Mouse (Mus musculus): ENCODE measurements at regions not wholly inside any gene's neighbourhood (a gene's known extent, or its start where the extent isn't known, plus 50 kb on each side); places are given as distances from the start of the nearest gene placed in this dataset.
A peak's percentile ranks its signal among the peaks of the same experiment; 100 is the strongest.

- H3K36me3 ChIP-seq (ENCODE audit: control insufficient read depth, insufficient read depth, low read length): no peaks in the 10 kb centered on the region
- peak overlapping the region; percentile 9 to 11; a peak in 1 of 4 replicates for H3K4me3 ChIP-seq (ENCODE audit: control insufficient read depth in 1 of 2, insufficient read depth in 1 of 2, low read depth in 1 of 2, low read length in 2 of 2)
- WGBS: 30% methylated on average over 9 of the region's 9 CpGs
- H3K4me2 ChIP-seq (ENCODE audit: low read length): peak overlapping the region; percentile 50
- H3K9me3 ChIP-seq (ENCODE audit: control insufficient read depth, low read length): no peaks in the 10 kb centered on the region
- H3K4me1 ChIP-seq (ENCODE audit: control insufficient read depth in 2 of 2, insufficient read depth in 2 of 2, low read length in 2 of 2): no peaks in the 10 kb centered on the region
- H3K27ac ChIP-seq (replicated peaks in 1 of 2; ENCODE audit: control insufficient read depth in 1 of 2, insufficient read depth in 1 of 2, low read depth in 2 of 2, low read length in 2 of 2): no peak overlapping the region
- H3K27me3 ChIP-seq (ENCODE audit: control insufficient read depth, insufficient read depth, low read length): no peaks in the 10 kb centered on the region
- H3K9ac ChIP-seq (ENCODE audit: low read length): no peak overlapping the region
- no peak; the same call in 1 of the 2 replicates for ATAC-seq (ENCODE audit: insufficient number of reproducible peaks, insufficient read depth, low FRiP score, low read depth)
Observed at GRCm38 (mm10) chr15:51289916-51290315, 2594.8 kb upstream of the Gm7489 start.

- Histone ChIP-seq H3K4me3 (ENCODE audit: control insufficient read depth in 1 of 2, insufficient read depth in 1 of 2, low read depth in 1 of 2, low read length in 2 of 2) (no peak overlapping the region), H3K9me3 (ENCODE audit: control insufficient read depth, low read length) (no peaks in the 10 kb centered on the region), H3K27me3 (ENCODE audit: control insufficient read depth, insufficient read depth, low read length) (no peaks in the 10 kb centered on the region), H3K4me1 (ENCODE audit: control insufficient read depth in 2 of 2, insufficient read depth in 2 of 2, low read length in 2 of 2) (no peaks in the 10 kb centered on the region), H3K36me3 (ENCODE audit: control insufficient read depth, insufficient read depth, low read length) (no peaks in the 10 kb centered on the region), H3K27ac (replicated peaks in 1 of 2; ENCODE audit: control insufficient read depth in 1 of 2, insufficient read depth in 1 of 2, low read depth in 2 of 2, low read length in 2 of 2) (no peak overlapping the region), H3K9ac (ENCODE audit: low read length) (no peak overlapping the region), H3K4me2 (ENCODE audit: low read length) (no peak overlapping the region)
- ATAC-seq (ENCODE audit: insufficient number of reproducible peaks, insufficient read depth, low FRiP score, low read depth): no peak
- WGBS: 94% methylated on average over 6 of the region's 6 CpGs
Observed at GRCm38 (mm10) chr15:51291183-51291582, 2593.5 kb upstream of the Gm7489 start.

- no peak overlapping the region for H3K4me3 ChIP-seq (ENCODE audit: control insufficient read depth in 1 of 2, insufficient read depth in 1 of 2, low read depth in 1 of 2, low read length in 2 of 2)
- H3K36me3 ChIP-seq (ENCODE audit: control insufficient read depth, insufficient read depth, low read length): no peaks in the 10 kb centered on the region
- no peaks in the 10 kb centered on the region for H3K9me3 ChIP-seq (ENCODE audit: control insufficient read depth, low read length)
- no peaks in the 10 kb centered on the region for H3K4me1 ChIP-seq (ENCODE audit: control insufficient read depth in 2 of 2, insufficient read depth in 2 of 2, low read length in 2 of 2)
- H3K27ac ChIP-seq (replicated peaks in 1 of 2; ENCODE audit: control insufficient read depth in 1 of 2, insufficient read depth in 1 of 2, low read depth in 2 of 2, low read length in 2 of 2): no peak overlapping the region
- no peak overlapping the region for H3K4me2 ChIP-seq (ENCODE audit: low read length)
- H3K9ac ChIP-seq (ENCODE audit: low read length): no peak overlapping the region
- ATAC-seq (ENCODE audit: insufficient number of reproducible peaks, insufficient read depth, low FRiP score, low read depth): no peak
- H3K27me3 ChIP-seq (ENCODE audit: control insufficient read depth, insufficient read depth, low read length): no peaks in the 10 kb centered on the region
Observed at GRCm38 (mm10) chr15:51296841-51297240, 2587.9 kb upstream of the Gm7489 start.

GRCm38 (mm10) chr15:51318072-51318471, 2566.6 kb upstream of the Gm7489 start:
- no peaks in the 10 kb centered on the region for H3K4me1 ChIP-seq (ENCODE audit: control insufficient read depth in 2 of 2, insufficient read depth in 2 of 2, low read length in 2 of 2)
- WGBS: 77% methylated on average over 1 of the region's 1 CpGs

GRCm38 (mm10) chr15:51318760-51319159, 2565.9 kb upstream of the Gm7489 start:
- Histone ChIP-seq H3K27me3 (ENCODE audit: control insufficient read depth, insufficient read depth, low read length) (0 out of 2 replicates have a peak, but pooled peaks cover 4% of the 10 kb centered on the region), H3K4me2 (ENCODE audit: low read length) (no peak overlapping the region), H3K4me1 (ENCODE audit: control insufficient read depth in 2 of 2, insufficient read depth in 2 of 2, low read length in 2 of 2) (no peaks in the 10 kb centered on the region), H3K9me3 (ENCODE audit: control insufficient read depth, low read length) (no peaks in the 10 kb centered on the region), H3K27ac (replicated peaks in 1 of 2; ENCODE audit: control insufficient read depth in 1 of 2, insufficient read depth in 1 of 2, low read depth in 2 of 2, low read length in 2 of 2) (no peak overlapping the region), H3K4me3 (ENCODE audit: control insufficient read depth in 1 of 2, insufficient read depth in 1 of 2, low read depth in 1 of 2, low read length in 2 of 2) (no peak overlapping the region), H3K36me3 (ENCODE audit: control insufficient read depth, insufficient read depth, low read length) (no peaks in the 10 kb centered on the region), H3K9ac (ENCODE audit: low read length) (no peak overlapping the region)
- WGBS: 84% methylated on average over 2 of the region's 2 CpGs
- no peak for ATAC-seq (ENCODE audit: insufficient number of reproducible peaks, insufficient read depth, low FRiP score, low read depth)

More at GRCm38 (mm10) chr15:51318072-51318471, 2566.6 kb upstream of the Gm7489 start:
- no peak overlapping the region for H3K4me2 ChIP-seq (ENCODE audit: low read length)
- 0 out of 2 replicates have a peak, but pooled peaks cover 4% of the 10 kb centered on the region for H3K27me3 ChIP-seq (ENCODE audit: control insufficient read depth, insufficient read depth, low read length)
- no peak overlapping the region for H3K27ac ChIP-seq (replicated peaks in 1 of 2; ENCODE audit: control insufficient read depth in 1 of 2, insufficient read depth in 1 of 2, low read depth in 2 of 2, low read length in 2 of 2)
- no peaks in the 10 kb centered on the region for H3K36me3 ChIP-seq (ENCODE audit: control insufficient read depth, insufficient read depth, low read length)
- H3K9ac ChIP-seq (ENCODE audit: low read length): no peak overlapping the region
- ATAC-seq (ENCODE audit: insufficient number of reproducible peaks, insufficient read depth, low FRiP score, low read depth): no peak
- no peaks in the 10 kb centered on the region for H3K9me3 ChIP-seq (ENCODE audit: control insufficient read depth, low read length)
- no peak overlapping the region for H3K4me3 ChIP-seq (ENCODE audit: control insufficient read depth in 1 of 2, insufficient read depth in 1 of 2, low read depth in 1 of 2, low read length in 2 of 2)

- H3K27ac ChIP-seq (replicated peaks in 1 of 2; ENCODE audit: control insufficient read depth in 1 of 2, insufficient read depth in 1 of 2, low read depth in 2 of 2, low read length in 2 of 2): no peak overlapping the region
- no peak overlapping the region for H3K4me3 ChIP-seq (ENCODE audit: control insufficient read depth in 1 of 2, insufficient read depth in 1 of 2, low read depth in 1 of 2, low read length in 2 of 2)
- no peak for ATAC-seq (ENCODE audit: insufficient number of reproducible peaks, insufficient read depth, low FRiP score, low read depth)
- WGBS: 72% methylated on average over 10 of the region's 10 CpGs
- H3K9ac ChIP-seq (ENCODE audit: low read length): no peak overlapping the region
- no peaks in the 10 kb centered on the region for H3K4me1 ChIP-seq (ENCODE audit: control insufficient read depth in 2 of 2, insufficient read depth in 2 of 2, low read length in 2 of 2)
- H3K4me2 ChIP-seq (ENCODE audit: low read length): no peak overlapping the region
- no peaks in the 10 kb centered on the region for H3K36me3 ChIP-seq (ENCODE audit: control insufficient read depth, insufficient read depth, low read length)
- 0 out of 2 replicates have a peak, but pooled peaks cover 4% of the 10 kb centered on the region for H3K27me3 ChIP-seq (ENCODE audit: control insufficient read depth, insufficient read depth, low read length)
- H3K9me3 ChIP-seq (ENCODE audit: control insufficient read depth, low read length): no peaks in the 10 kb centered on the region
Observed at GRCm38 (mm10) chr15:51320366-51320894, 2564.3 kb upstream of the Gm7489 start.

GRCm38 (mm10) chr15:51323284-51323683, 2561.4 kb upstream of the Gm7489 start:
- Histone ChIP-seq H3K27me3 (ENCODE audit: control insufficient read depth, insufficient read depth, low read length) (0 out of 2 replicates have a peak, but pooled peaks cover 4% of the 10 kb centered on the region), H3K9me3 (ENCODE audit: control insufficient read depth, low read length) (no peaks in the 10 kb centered on the region), H3K27ac (replicated peaks in 1 of 2; ENCODE audit: control insufficient read depth in 1 of 2, insufficient read depth in 1 of 2, low read depth in 2 of 2, low read length in 2 of 2) (no peak overlapping the region), H3K9ac (ENCODE audit: low read length) (no peak overlapping the region), H3K4me1 (ENCODE audit: control insufficient read depth in 2 of 2, insufficient read depth in 2 of 2, low read length in 2 of 2) (no peaks in the 10 kb centered on the region), H3K4me2 (ENCODE audit: low read length) (no peak overlapping the region), H3K4me3 (ENCODE audit: control insufficient read depth in 1 of 2, insufficient read depth in 1 of 2, low read depth in 1 of 2, low read length in 2 of 2) (no peak overlapping the region), H3K36me3 (ENCODE audit: control insufficient read depth, insufficient read depth, low read length) (no peaks in the 10 kb centered on the region)
- 62% methylated on average over 5 of the region's 5 CpGs for WGBS
- no peak for ATAC-seq (ENCODE audit: insufficient number of reproducible peaks, insufficient read depth, low FRiP score, low read depth)

- Histone ChIP-seq H3K36me3 (ENCODE audit: control insufficient read depth, insufficient read depth, low read length) (no peaks in the 10 kb centered on the region), H3K27me3 (ENCODE audit: control insufficient read depth, insufficient read depth, low read length) (0 out of 2 replicates have a peak, but pooled peaks cover 4% of the 10 kb centered on the region), H3K4me1 (ENCODE audit: control insufficient read depth in 2 of 2, insufficient read depth in 2 of 2, low read length in 2 of 2) (no peaks in the 10 kb centered on the region), H3K4me2 (ENCODE audit: low read length) (no peak overlapping the region), H3K4me3 (ENCODE audit: control insufficient read depth in 1 of 2, insufficient read depth in 1 of 2, low read depth in 1 of 2, low read length in 2 of 2) (no peak overlapping the region), H3K9ac (ENCODE audit: low read length) (no peak overlapping the region), H3K9me3 (ENCODE audit: control insufficient read depth, low read length) (no peaks in the 10 kb centered on the region), H3K27ac (replicated peaks in 1 of 2; ENCODE audit: control insufficient read depth in 1 of 2, insufficient read depth in 1 of 2, low read depth in 2 of 2, low read length in 2 of 2) (no peak overlapping the region)
- no peak for ATAC-seq (ENCODE audit: insufficient number of reproducible peaks, insufficient read depth, low FRiP score, low read depth)
- WGBS: 85% methylated on average over 5 of the region's 5 CpGs
Observed at GRCm38 (mm10) chr15:51324211-51324610, 2560.5 kb upstream of the Gm7489 start.
